30 mouse cellular contexts compared by ENCODE assay signal in the genomic region with DNA sequence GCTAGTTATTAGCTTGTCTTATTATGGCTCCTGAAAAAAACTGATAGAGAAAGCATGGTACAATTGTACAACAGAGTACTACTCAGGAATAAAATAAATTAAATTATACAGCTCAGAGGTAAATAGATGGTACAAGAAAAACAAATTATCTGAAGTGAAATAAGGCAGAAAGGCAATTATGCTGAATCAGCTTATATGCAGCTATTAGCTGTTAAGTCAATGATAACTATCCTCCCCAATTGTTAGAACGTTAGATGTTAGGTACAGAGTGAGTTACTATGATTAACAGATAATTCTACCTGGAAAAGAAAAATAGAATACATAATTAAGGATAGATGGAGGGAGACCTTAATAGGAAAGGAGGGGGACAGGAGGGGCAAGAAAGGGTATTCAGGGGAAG.
"Had no signal": no experiment of that assay in that cellular context is flagged by ENCODE, and none has a peak within 500 bp of the region (broad histone marks: within the 10 kb centered on the region; RNA-seq: fewer than 3 reads in every experiment).

No protein-coding gene starts in this region.

- H3K4me1 ChIP-seq: limb, embryonic 10.5 days; limb, embryonic 12.5 days; limb, embryonic 13.5 days; limb, embryonic 15.5 days; liver, embryonic 12.5 days; liver, embryonic 13.5 days; liver, embryonic 15.5 days; lung, embryonic 15.5 days; megakaryocyte, embryonic 14.5 days; midbrain, embryonic 10.5 days; midbrain, embryonic 12.5 days; midbrain, embryonic 13.5 days; midbrain, embryonic 15.5 days; neural tube, embryonic 12.5 days had no signal

- H3K27me3 ChIP-seq: limb, embryonic 12.5 days; limb, embryonic 13.5 days; limb, embryonic 15.5 days; liver, embryonic 12.5 days; liver, embryonic 13.5 days; liver, embryonic 15.5 days; lung, embryonic 15.5 days; megakaryocyte, embryonic 14.5 days; midbrain, embryonic 12.5 days; midbrain, embryonic 13.5 days; midbrain, embryonic 15.5 days; neural tube, embryonic 12.5 days had no signal

- H3K4me2 ChIP-seq: limb, embryonic 12.5 days; limb, embryonic 13.5 days; limb, embryonic 15.5 days; liver, embryonic 11.5 days; liver, embryonic 12.5 days; liver, embryonic 13.5 days; liver, embryonic 15.5 days; lung, embryonic 14.5 days; lung, embryonic 15.5 days; midbrain, embryonic 11.5 days; midbrain, embryonic 12.5 days; midbrain, embryonic 13.5 days; midbrain, embryonic 15.5 days; neural tube, embryonic 12.5 days had no signal

- H3K4me3 ChIP-seq: limb, embryonic 10.5 days; limb, embryonic 12.5 days; limb, embryonic 13.5 days; limb, embryonic 15.5 days; liver, embryonic 12.5 days; liver, embryonic 13.5 days; liver, embryonic 15.5 days; lung, embryonic 15.5 days; megakaryocyte, embryonic 14.5 days; midbrain, embryonic 10.5 days; midbrain, embryonic 12.5 days; midbrain, embryonic 13.5 days; midbrain, embryonic 15.5 days; myocyte; neural tube, embryonic 12.5 days had no signal

- H3K9me3 ChIP-seq: limb, embryonic 10.5 days; limb, embryonic 12.5 days; limb, embryonic 13.5 days; limb, embryonic 15.5 days; liver, embryonic 12.5 days; liver, embryonic 13.5 days; liver, embryonic 15.5 days; lung, embryonic 15.5 days; megakaryocyte, embryonic 14.5 days; midbrain, embryonic 10.5 days; midbrain, embryonic 12.5 days; midbrain, embryonic 13.5 days; midbrain, embryonic 15.5 days; neural tube, embryonic 12.5 days had no signal

- H3K9ac ChIP-seq: limb, embryonic 12.5 days; limb, embryonic 13.5 days; limb, embryonic 15.5 days; liver, embryonic 12.5 days; liver, embryonic 13.5 days; liver, embryonic 14.5 days; liver, embryonic 15.5 days; liver, postnatal 0 days; lung, embryonic 14.5 days; lung, embryonic 15.5 days; midbrain, embryonic 12.5 days; midbrain, embryonic 13.5 days; midbrain, embryonic 15.5 days; neural tube, embryonic 12.5 days had no signal

- DNase-seq: left cerebral cortex, postnatal 4 days; liver; liver, embryonic 13.5 days; liver, postnatal 0 days; lung, adult 18-20 months; lung, adult 2 months; lung, embryonic 14.5 days; lung, postnatal 10 days; lung, postnatal 14 days; lung, postnatal 36 days; lung, postnatal 4 days; midbrain, embryonic 14.5 days had no signal

- H3K27ac ChIP-seq: limb, embryonic 10.5 days; limb, embryonic 12.5 days; limb, embryonic 13.5 days; limb, embryonic 15.5 days; liver, embryonic 12.5 days; liver, embryonic 13.5 days; liver, embryonic 14.5 days; liver, embryonic 15.5 days; lung, embryonic 15.5 days; macrophage; midbrain, embryonic 10.5 days; midbrain, embryonic 12.5 days; midbrain, embryonic 13.5 days; midbrain, embryonic 15.5 days; neural tube, embryonic 12.5 days had no signal

- H3K36me3 ChIP-seq: limb, embryonic 10.5 days; limb, embryonic 12.5 days; limb, embryonic 13.5 days; limb, embryonic 15.5 days; liver, embryonic 12.5 days; liver, embryonic 13.5 days; liver, embryonic 15.5 days; lung, embryonic 15.5 days; midbrain, embryonic 10.5 days; midbrain, embryonic 12.5 days; midbrain, embryonic 13.5 days; midbrain, embryonic 15.5 days; neural tube, embryonic 12.5 days had no signal
